Comparison of ENCODE assay signal across 25 mouse cellular contexts in genomic region chr3:99133913-99134312, GRCm38 (mm10).
"Had no signal": no experiment of that assay in that cellular context is flagged by ENCODE, and none has a peak within 500 bp of the region (broad histone marks: within the 10 kb centered on the region; RNA-seq: fewer than 3 reads in every experiment).

No protein-coding gene starts in this region.

- H3K4me1 ChIP-seq: heart, embryonic 10.5 days; heart, embryonic 12.5 days; hindbrain, embryonic 13.5 days; hindbrain, embryonic 15.5 days; kidney, embryonic 15.5 days; limb, embryonic 12.5 days; liver, embryonic 13.5 days had no signal

- H3K9ac ChIP-seq: heart, embryonic 12.5 days; hindbrain, embryonic 13.5 days; hindbrain, embryonic 15.5 days; kidney, embryonic 15.5 days; limb, embryonic 12.5 days; liver, embryonic 13.5 days had no signal

- H3K9me3 ChIP-seq: heart, embryonic 10.5 days; heart, embryonic 12.5 days; hindbrain, embryonic 13.5 days; hindbrain, embryonic 15.5 days; kidney, embryonic 15.5 days; limb, embryonic 10.5 days; limb, embryonic 12.5 days; liver, embryonic 13.5 days had no signal

- ATAC-seq: hindbrain, postnatal 0 days; intestine, embryonic 16.5 days had no signal

- H3K4me3 ChIP-seq: gastrocnemius, adult 2 months; heart, embryonic 10.5 days; heart, embryonic 12.5 days; hindbrain, embryonic 13.5 days; hindbrain, embryonic 15.5 days; kidney, embryonic 15.5 days; layer of hippocampus, adult 2 months; left cerebral cortex, adult 2 months; limb, embryonic 10.5 days; limb, embryonic 12.5 days; liver, embryonic 13.5 days had no signal

- DNase-seq: gastrocnemius, adult 2 months; gastrocnemius, postnatal 10 days; gastrocnemius, postnatal 25 days; heart, adult 18-20 months; heart, postnatal 10 days; kidney, adult 11 months; kidney, adult 2 months; kidney, adult 9 months; kidney, postnatal 25 days; kidney, postnatal 4 days; liver; liver, embryonic 13.5 days had no signal

- H3K36me3 ChIP-seq: heart, embryonic 10.5 days; heart, embryonic 12.5 days; hindbrain, embryonic 13.5 days; hindbrain, embryonic 15.5 days; kidney, embryonic 15.5 days; limb, embryonic 10.5 days; limb, embryonic 12.5 days; liver, embryonic 13.5 days had no signal

- H3K4me2 ChIP-seq: heart, embryonic 12.5 days; hindbrain, embryonic 13.5 days; hindbrain, embryonic 15.5 days; kidney, embryonic 15.5 days; limb, embryonic 12.5 days; liver, embryonic 11.5 days; liver, embryonic 13.5 days had no signal

- H3K27me3 ChIP-seq: heart, embryonic 12.5 days; hindbrain, embryonic 15.5 days; kidney, embryonic 15.5 days; limb, embryonic 12.5 days; liver, embryonic 13.5 days had no signal

- H3K27ac ChIP-seq: gastrocnemius, adult 2 months; heart, embryonic 10.5 days; hindbrain, embryonic 13.5 days; hindbrain, embryonic 15.5 days; hindbrain, postnatal 0 days; kidney, embryonic 15.5 days; kidney, postnatal 0 days; layer of hippocampus, adult 2 months; left cerebral cortex, adult 2 months; limb, embryonic 10.5 days; limb, embryonic 12.5 days; liver, embryonic 13.5 days had no signal
